Mouse (Mus musculus) left cerebral cortex, postnatal 36 days (tissue): ENCODE measurements around the gene Tyw5. TPM values are rescaled to one million over a fixed set of nuclear protein-coding genes. Genes with fewer than 3 reads are reported as not detected.
A peak's percentile ranks its signal among the peaks of the same experiment; 100 is the strongest.

Experiments
- DNase-seq, 2 experiments: peaks; one replicate each; pipeline ENCODE4 v3.0.0; 2021 to 2022; ENCODE audit warnings: low spot score in 2 of 2, mixed read lengths in 1 of 2
- intact Hi-C: fragments of 180-260 bp; cut with DNase I; formaldehyde crosslinking; loops from one replicate; pipeline ENCODE4 v1.15.1; 2025
- total RNA-seq, 2 experiments: library from RNA; stranded (reverse); gene quantifications; 2 replicates each; pipeline ENCODE4 v1.2.3; 2021

Tyw5 gene
- 10 to 100 TPM; 23.4 to 28.3 TPM for total RNA-seq

DNA sequence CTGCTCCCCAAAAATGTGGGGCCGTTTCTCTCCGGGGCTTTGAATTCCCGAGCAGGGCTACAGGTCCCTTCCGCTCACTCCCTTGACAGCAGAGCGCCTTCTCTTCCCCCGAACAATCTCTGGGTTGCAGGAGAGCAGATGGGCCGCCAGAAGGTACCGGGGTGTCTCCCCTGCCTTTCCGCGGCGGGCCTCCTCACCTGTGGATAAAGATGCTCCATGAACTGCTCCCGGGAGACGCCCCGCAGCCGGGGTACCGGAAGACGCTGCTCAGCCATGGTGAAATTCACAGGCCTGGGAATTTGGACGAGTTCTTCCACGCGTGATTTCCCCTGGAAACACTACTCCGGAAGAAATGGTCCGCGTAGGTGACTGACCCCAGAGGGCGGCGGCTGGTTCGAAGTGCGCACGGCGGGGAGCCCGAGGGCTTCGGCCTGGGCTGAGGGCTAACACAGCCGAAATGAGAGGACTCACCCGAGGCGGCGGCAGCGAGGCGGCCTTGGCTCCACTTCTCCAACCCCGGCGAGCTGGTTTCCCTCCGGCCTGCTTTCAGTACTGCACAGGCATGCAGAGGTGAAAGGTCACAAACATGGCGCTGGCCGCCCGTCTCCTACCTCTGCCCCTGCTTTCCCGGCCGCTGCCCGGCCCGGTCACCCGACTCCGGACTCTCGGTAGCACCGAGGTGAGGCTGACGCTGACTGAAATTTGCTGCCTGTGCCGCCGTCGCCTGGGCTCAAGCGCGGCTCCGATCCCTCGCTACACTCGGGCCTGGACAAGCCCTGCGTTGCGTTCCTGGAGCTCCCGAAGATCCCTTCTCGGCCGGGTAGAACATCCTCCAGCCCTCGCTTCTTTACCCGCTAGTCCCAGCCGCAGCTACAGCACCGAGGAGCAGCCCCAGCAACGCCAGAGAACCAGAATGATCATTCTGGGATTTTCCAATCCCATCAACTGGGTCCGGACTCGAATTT lies at the start of gene Tyw5, which contains the start of gene Maip1:
TSS of gene Tyw5 (minus strand) at position 915 of the 965 bp plus-strand sequence.
TSS of gene Maip1 (plus strand) at position 142 of the 965 bp plus-strand sequence.
- peak; percentile 85 to 89 for DNase-seq
- intact Hi-C loops, result no loop called here

DNA sequence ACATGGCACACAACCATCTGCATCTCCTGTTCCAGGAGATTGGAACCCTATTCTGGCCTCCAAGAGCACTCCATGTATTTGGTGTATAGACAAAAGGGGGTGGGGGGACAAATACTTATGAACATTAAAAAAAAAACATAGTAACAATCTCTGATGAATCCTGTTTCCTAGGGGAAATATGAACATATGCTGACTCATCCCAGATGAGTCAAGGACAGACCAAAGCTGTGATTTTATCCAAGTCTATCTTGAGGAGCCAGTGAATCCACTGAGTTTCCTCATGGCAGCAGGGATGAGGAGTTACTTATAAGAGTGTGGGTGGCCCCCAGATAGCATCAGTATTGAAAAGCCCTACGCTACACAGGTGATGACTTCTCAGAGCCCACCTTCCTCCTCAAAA lies 43.3 kb upstream of the Tyw5 start:
- intact Hi-C loops, result no loop called here
- no peak for DNase-seq

DNA sequence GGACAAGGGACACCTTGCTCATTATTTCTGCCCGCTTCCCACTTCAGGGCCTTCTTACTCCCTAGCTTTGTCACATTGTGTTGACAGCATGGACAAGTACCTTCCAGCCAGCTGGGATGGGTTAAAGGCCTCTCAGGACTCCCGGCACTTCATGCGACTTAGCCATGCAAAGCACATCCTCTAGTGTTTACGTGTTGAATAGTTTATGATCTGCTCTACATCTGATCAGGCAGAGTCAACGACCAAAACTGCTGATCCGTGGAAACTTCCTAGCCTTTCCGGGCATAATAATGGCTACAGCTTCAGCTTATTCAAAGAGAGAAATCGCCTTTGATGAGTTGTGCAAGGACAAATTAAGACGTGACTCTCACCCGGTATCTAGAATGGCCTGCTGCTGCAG lies 38.8 kb upstream of the Tyw5 start:
- intact Hi-C loops, result no loop called here
- no peak for DNase-seq

DNA sequence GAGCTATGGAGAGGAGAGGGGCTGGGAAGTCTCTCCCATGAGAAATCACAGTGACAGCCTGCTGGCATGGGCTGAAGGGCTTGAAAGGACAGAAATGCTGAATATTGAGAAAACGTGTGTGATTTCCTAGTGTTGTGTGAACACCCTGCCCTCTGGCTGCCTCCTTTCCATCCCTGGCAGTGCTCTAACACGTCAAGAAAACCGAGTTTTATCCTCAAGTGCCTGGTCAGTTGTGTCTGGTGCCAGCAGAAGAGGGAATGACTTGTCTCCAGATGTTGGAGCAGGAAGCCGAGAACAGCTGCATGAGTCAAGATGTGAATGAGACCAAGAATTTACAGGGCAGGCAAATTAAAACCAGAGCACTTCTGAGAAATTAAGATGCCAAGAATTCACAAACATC lies 33.9 kb upstream of the Tyw5 start:
- no peak for DNase-seq
- intact Hi-C loops, result no loop called here

DNA sequence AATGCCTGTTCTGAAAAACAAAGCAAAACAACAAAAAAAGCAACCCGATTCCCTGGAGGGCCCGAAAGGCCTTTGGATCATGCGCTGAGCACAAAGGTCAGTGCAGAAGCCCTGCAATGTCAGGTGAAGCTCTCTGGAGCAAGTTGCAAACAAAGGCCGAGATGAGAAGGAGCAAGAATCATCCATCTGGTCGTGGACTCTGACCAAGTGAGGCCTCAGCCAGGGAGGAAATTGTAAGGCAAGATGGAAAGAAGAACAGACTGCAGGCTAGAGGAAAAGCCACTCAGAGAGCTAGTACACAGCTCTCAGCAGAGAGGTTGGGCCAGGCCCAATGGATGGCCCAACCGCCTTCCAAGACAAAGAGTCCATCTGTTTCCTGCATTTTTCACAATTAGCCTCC lies 32.1 kb upstream of the Tyw5 start:
- DNase-seq, result no peak
- intact Hi-C loops, result no loop called here

DNA sequence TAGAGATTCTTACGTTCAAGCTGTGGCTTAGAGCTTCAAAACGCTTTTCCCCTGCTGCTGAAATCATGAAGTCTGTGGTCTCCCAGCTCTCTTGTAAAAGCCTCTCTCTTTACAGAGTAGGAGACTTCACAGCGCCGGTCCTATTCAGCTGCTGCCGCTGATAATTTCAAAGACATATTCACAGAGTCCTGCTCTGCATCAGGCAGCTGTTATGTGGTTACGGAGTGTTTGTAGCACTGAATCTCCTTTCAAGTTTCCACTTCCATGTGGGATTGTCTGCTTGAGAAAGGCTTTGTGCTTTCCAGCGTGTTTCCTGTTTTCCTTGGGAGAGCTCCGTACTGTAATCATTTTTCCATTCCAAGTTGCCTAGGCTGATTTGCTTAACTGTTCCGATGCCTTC lies 30.1 kb upstream of the Tyw5 start:
- peak in 1 of 2 experiments; percentile 13 for DNase-seq
- intact Hi-C loops, result no loop called here

DNA sequence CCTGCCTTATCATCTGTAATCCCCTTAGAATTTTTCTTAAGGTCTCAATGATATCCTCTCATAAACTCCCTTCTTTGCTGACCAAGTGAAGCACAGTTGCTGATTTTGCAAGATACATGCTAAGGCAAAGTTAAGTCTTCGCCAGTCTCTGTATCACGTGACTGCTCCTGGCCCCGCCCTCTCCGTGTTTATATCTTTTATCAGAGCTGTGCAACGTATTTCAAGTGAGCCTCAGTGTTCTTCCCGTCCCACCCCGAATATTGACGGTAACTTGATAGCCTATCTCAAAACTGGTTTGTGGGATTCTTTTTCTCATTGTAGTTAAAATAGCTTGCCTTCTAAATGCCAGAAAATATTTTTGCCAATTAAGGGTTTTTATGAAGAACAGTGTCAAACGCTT lies 29.5 kb upstream of the Tyw5 start:
- intact Hi-C loops, result no loop called here
- no peak for DNase-seq

DNA sequence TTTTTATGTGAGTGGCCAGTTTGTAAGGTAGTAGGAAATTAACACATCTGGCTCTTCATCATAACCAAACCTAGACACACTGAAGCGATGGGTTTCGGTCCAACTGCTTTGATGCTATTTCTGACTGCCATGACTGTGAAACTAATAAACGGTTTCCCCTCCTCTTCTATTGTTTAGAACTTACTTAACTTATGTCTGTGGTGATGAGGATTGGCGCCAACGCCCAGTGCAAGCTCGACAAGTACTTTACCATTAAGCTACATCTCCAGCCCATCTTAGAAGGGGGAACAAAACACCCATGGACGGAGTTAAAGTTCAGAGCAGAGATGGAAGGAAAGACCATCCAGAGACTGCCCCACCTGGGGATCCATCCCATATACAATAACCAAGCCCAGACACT lies 26.2 kb upstream of the Tyw5 start:
- intact Hi-C loops, result no loop called here
- DNase-seq, result no peak

DNA sequence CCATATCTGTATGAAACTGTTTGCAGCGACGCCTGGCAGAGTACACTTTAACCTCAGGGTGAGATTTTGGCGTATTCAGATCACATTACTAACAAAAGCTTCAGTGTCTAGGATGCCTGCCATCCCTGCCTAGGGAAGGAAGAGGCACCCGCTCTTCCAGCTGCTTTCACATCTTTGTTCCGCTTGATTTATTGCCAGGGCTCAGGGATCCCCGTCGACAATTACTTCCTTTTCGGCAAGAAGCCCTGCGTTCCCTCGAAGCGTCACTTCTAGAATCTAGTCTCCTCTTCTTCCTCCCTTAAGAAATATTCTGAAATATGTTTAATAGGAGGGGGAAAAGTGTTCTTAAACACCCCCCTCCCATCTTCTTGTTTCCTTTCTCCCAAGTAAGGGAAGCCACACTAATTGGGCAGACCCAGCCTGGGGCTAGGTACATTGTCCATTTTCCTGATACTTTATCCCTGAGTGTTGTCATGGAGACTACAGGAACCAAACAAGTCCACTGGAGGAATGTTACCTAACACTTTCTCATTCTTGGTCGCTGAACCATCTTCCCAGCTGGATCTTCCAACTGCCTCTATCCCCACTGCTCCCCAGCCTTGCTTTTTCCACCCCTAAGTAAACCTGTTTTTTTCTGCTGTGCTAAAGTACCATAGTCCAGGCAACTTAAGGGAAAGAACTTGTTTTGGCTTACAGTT lies 23.0 kb upstream of the Tyw5 start:
- no peak for DNase-seq
- intact Hi-C loops, result loop anchor here (2.0 to 5.0 kb wide), 4 partner anchors 345 to 867 kb away; partner anchors contain the start of gene Spats2l

DNA sequence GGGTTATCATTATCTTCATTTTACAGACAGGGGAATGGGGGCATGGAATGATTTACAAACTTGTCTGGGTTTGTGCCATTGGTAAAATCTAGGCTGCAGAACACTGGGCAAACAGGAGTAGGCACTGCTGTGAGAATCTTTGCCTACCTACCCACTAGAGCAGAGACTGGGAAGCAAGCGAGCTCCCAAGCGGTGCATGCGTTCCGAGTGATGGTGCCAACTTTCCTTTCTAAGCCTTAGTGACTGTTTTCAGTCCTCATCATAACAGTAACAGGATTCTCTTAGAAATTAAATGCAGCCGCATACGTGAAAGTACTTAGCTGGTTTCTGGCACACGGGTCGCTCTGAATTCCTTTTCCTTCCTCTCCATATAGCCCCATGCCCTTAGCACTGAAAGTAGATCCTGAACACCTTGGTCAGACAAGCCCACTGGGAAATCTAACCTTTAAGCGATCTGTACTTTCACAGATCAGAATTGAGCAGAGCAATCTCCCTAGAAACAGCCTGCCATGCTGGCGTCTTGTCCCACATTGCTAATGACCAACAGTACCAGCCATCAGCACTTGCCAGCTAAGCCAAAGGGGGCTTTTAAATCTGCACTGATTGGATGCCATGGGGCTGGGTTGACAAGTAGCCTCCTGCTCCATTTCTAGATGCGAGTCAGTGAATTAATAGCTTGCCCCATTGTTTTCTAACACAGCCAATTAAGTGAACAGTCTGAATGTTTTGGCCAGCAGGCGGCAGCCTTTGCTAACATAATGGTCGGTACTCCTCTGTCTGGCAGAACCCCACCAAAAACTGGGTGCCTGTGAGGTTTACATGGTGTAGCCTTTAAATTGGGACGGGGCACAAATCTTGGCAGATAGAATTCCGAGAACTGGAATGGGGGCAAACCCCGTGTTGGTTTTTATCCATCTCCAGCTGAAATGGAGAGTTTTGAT lies 21.7 kb upstream of the Tyw5 start:
- intact Hi-C loops, result loop anchor here (2.0 to 5.0 kb wide), 4 partner anchors 346 to 869 kb away; partner anchors contain the start of gene Spats2l
- DNase-seq, result peak; percentile 81 to 88

DNA sequence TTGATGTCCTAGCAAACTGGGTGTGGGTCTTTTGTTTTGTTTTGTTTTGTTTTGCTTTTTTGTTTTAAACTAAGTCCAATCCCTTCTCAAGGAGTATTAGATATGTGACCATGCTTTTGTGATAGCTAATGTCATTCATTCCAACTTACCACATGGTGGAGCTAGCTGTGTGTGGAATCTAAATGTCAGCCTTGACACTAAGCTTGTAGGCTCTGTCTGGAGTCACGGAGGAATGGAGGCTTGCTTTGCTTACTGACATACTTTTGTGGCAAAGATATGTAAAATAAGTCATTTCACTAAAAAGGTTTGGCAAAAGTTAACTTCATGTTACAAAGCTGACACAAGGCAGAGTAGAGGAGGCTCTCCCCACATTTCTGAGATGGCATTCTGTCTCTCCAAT lies 16.8 kb upstream of the Tyw5 start:
- DNase-seq, result no peak
- intact Hi-C loops, result loop anchor here (5.0 kb wide), 1 partner anchor 724 kb away; no protein-coding TSS in a partner anchor

DNA sequence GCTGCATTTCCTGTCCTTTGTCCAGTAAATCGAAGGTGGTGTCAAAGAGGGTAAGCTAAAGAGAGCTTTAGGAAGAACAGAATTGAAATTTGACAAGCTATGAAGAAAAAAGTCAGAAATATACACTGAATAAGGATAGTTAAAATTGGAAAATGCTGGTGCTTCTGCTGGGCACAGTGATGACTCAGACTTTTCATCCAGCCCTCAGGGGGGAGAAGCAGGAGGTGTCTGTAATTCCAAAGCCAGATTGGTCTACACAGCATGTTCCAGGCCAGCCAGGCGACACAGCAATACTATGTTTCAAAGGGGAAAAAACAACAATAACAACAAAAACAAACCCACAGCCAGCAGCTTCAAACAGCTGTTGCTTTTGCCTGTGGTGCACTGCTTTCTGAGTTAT lies 6.5 kb upstream of the Tyw5 start:
- intact Hi-C loops, result no loop called here
- no peak for DNase-seq

DNA sequence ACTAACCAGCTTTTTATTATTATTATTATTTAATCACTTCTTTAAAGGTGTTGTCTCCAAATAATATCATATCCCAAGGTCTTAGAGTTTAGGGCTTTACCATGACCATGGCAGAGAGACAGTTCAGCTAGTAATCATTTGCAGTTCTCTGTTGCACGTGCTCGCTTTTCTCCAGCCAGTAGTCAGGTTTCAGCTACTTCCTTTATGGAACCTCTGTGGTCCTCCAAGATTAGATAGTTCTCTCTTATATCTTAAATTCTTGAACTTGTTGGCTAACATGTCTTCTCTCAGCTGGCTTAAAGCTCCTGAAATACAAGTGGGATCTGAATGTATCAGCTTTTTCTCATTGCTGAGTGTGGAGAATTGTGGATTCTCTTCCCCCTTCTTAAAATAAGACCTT lies 2.1 kb upstream of the Tyw5 start:
- intact Hi-C loops, result no loop called here

DNA sequence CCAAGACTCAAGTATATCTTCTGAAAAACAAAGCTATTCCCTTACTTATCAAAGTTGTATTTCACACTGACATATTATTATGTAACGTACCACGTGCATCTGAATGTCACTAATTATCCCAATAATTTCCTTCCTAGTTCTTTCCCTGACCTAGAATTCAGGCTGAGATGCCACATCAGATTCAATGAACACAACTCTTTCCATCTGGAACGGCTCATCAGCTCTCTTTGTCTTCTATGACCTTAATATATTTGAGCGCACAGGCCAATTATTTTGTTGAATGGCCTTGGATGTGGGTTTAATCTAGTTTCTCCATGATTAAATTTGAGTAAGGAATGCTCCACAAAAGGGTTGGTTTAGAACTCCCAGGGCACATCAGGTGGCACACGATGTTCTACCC lies 4.8 kb downstream of the Tyw5 start:
- intact Hi-C loops, result no loop called here
- no peak for DNase-seq

More for the DNA sequence above, 2.1 kb upstream of the Tyw5 start:
- DNase-seq, result no peak

DNA sequence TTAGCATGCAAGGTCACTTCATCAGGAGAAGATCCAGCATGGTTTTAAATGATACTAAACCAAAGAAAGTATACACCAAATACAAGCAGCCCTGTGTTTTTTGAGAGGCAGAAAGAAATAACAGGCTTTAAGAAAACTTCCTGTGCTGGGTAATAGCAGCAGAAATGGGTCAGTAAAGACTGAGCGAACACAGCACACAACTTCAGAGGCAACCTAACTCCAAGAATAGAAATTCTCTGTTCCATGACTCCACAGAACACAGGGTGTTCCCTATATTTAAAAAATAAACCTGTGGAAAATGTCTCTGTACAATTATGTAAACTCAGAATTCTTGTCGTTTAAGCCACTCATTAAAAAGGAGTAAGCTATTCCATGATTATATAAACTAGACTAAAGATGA lies 6.0 kb downstream of the Tyw5 start:
- DNase-seq, result no peak
- intact Hi-C loops, result no loop called here

DNA sequence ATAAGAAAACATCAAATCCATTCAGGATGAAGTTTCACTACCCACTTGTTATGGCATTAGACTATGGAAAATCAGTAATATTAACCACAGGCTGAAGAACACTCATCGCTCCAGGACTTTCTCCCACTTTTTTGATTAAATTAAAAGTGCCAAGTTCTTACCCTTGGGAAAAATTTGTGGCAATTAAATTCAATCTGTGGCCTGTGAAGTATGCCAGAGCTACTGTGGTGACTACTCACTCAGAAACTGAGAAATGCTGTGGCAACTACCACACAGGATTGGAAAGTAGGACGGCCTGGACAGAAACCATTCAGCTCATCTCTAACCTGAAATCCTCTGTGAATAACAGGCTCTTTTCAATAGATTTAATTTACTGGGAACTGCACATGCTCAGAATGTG lies 6.6 kb downstream of the Tyw5 start:
- intact Hi-C loops, result no loop called here
- DNase-seq, result no peak

DNA sequence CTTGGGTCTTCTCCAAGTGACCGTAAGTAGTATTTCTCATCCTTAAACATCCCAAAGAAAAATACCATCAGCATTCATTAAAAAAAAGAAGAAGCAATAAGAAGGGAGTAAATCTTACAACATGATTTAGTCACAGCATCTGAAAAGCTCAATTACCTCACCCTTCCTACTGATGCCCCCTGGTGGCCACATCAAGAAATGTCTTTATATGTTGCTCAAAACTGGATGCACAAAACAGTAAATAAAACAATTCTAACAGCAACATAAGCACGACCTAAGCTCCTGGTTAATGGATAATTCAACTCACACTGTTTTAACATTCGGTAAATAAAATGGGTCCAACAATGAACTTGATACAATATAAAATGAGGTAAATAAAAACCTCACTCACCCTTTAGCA lies 12.8 kb downstream of the Tyw5 start:
- intact Hi-C loops, result loop anchor here (5.0 kb wide), 1 partner anchor 1507 kb away; no protein-coding TSS in a partner anchor

DNA sequence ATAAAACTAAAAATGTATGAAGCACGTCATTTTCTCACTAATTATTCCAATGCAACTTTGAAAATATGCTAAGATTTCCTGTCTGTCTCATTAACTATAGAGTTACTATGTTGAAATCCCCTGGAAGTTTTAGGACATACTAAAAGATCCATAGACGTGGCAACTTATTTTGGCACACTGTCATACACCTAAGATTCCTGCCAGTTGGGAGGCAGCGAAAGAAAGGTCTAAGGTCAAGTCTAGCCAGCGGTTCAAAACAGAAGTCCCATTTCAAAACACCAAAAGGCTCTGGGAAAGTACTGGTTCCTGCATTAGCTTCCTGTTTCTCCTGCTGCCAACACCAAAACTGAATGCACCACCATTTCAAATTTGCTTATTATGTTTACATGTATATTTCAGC lies 14.5 kb downstream of the Tyw5 start:
- no peak for DNase-seq
- intact Hi-C loops, result loop anchor here (5.0 kb wide), 1 partner anchor 1505 kb away; no protein-coding TSS in a partner anchor

More for the DNA sequence above, 12.8 kb downstream of the Tyw5 start:
- peak; percentile 30 to 36 for DNase-seq
